1 mouse cellular context compared by ENCODE assay signal in genomic region chr3:90209908-90210566, GRCm38 (mm10).
TF ChIP-seq lines count a peak whose summit lies in the region.

No protein-coding gene starts in this region.

TF ChIP-seq in CH12.LX, 34 proteins besides CTCF, POLR2A, EP300 and RAD21 (continued from another document):
- TF ChIP-seq MAFK (IDR thresholded peaks at IDR 0.05; ENCODE audit: insufficient replicate concordance, low read length) (no peak), PAX5 (IDR thresholded peaks at IDR 0.05; ENCODE audit: low read length) (no peak), ZMIZ1 (IDR thresholded peaks at IDR 0.05; ENCODE audit: low read depth, low read length) (0 out of 2 replicates have a peak, but pooled peaks have one; percentile 1), JUN (IDR thresholded peaks at IDR 0.05; ENCODE audit: insufficient read depth, low read depth, low read length) (no peak), ELF1 (IDR thresholded peaks at IDR 0.05; ENCODE audit: low read depth, low read length) (no peak), SMC3 (IDR thresholded peaks at IDR 0.05; ENCODE audit: low read depth, low read length) (no peak), GABPA (IDR thresholded peaks at IDR 0.05; ENCODE audit: insufficient replicate concordance, low read depth, low read length) (no peak), SIN3A (IDR thresholded peaks at IDR 0.05; ENCODE audit: low read length) (no peak), KAT2A (IDR thresholded peaks at IDR 0.05; ENCODE audit: insufficient replicate concordance, low read length) (no peak), POLR2AphosphoS2 (IDR thresholded peaks at IDR 0.05; ENCODE audit: low read depth, low read length) (peak; percentile 53)
TF ChIP-seq in CH12.LX: peak in this region for 2.
